Mouse (Mus musculus) embryo, embryonic 11.5 days (tissue): ENCODE measurements around the gene Fstl5.
"Not testable (repeated sequence)": the region's sequence is repeated elsewhere in the genome, so short reads cannot be mapped to it uniquely, and the experiment has no call there.

Source experiments
- DNase-seq: peaks from one replicate; pipeline ENCODE4 v3.0.0-alpha.2; 2012; ENCODE audit warnings: low read depth, low spot score

The Fstl5 gene

DNA sequence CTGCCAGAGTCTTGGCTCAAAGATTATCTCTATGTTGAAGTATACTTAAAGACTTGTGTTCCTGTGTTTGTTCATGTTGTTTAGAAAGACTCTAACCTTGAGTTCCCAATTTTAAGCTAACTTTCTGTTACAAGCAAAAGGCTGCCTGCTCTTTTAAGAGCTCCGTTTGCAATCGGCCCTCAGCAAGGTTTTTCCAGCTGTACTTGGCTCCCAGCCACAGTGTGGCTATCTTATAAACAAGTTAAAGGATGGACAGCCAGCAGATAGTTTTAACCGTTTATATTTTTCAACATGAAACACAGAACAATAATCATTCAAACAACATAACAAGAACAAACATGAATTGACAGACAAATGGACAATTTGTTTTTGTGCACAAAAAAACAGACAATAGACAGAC is 433.8 kb downstream of the Fstl5 start:
- DNase-seq = not testable (repeated sequence)

DNA sequence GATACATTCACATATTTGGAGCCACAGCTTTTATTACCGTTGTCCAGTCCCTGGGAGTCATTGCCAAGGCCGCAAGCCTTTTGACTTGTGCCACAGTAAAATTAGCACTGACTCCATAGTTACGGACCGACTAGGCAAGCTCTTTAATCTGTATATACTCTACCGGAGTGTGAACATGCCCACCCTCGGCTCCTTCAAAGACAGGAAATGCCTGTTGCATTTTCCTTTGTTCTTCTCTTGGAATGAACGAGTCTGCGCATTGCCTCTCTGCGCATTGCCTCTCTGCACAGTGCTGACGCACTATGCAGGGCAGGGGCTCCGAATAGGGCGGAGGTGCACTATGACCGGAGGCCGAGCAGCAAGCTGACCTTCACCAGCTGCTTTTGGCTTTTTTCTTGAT is 434.7 kb downstream of the Fstl5 start:
- no peak for DNase-seq

DNA sequence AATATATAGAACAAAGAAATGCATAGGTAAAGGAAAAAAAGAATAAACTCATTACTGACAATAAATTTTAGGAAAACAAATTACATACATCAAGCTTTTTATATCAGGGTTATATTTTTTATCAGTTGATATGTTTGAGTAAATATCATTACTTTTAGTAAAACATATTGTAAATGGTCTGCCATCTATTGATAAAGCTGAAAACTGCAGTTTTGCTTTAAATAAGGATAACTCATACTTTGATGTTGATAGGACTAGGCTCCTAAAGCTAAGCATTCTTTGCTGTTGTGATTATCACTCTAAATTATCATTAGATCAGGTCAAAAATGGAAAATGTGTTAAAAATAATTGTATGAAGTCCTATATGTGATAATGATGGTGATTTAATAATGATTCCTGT is 493.3 kb downstream of the Fstl5 start:
- DNase-seq = no peak

DNA sequence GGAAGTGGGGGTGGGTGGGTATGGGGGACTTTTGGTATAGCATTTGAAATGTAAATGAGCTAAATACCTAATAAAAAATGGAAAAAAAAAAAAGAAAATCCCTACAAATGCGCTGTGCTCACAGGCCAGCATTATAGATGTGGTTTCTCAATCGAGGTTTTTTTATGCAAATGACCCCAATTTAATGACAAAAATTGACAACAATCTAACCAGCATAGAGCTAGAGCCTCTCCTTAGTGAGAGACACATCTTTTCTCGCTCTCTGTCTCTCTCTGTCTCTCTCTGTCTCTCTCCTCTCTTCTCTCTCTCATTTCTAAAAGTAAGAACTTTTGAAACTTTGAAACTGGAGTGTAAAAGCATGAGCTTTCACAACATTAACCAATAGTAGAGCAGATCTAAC is 498.4 kb downstream of the Fstl5 start:
- DNase-seq = no peak

DNA sequence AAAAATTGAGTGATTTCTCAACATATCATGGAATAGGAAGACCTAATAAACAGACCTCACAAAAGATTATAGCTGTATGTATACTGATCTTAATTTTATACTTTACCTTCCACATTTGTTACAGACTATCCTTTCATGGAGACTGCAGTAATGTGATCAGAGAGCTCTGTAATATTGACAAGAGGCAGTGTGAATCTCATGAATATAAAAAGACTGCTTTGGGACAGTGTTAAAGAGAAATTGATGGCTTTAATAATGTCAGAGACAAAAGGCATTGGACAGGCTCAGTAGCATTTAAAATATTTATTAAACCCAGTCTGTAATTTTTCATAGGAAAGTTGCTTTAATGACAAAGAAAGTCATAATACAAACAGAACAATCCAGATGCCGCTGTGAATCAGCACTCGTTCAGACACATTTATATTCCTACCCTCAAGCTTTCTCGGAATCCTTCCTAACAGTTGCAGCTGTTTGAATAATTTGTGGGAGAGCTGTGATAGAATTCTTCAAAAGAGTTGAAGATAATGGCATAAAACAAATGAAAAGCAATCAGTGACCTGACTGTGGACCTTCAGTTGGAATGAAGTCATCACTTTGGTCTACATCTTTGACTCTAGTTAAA is 499.0 kb downstream of the Fstl5 start:
- no peak for DNase-seq

DNA sequence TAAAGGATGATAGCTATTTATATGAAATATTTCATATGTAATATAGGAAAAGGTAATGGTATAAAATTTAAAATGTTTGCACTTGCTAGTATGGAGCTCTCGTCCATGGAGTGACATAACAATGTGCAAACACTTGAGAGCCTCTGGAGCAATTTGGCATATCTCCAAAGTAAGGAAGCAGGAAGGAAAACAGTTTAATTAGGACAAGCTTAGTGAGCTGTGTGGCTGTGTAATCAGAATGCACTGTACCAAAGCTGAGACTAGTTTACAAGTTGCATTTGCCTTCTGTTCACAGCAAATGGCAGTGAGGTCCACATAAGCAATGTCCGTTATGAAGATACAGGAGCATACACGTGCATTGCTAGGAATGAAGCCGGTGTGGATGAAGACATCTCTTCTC is 519.1 kb downstream of the Fstl5 start:
- no peak for DNase-seq

DNA sequence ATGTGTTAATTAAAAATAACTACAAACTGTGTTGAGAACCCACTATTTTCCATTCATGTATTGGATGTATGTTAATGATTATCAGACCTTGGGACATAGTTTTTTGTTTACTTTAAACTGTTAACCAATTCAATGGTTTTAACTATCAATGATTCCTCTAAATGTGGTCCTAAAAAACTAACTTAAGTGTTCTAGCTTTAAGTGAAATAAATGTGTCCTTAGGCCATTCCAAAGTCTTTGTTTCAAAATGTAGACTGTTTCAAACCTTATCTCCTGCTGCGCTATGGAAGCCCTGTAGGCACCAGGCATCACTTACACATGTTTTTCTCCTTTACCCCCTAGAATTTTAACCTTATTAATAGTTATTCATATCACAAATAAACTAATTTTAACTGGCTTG is 546.0 kb downstream of the Fstl5 start:
- DNase-seq = no peak

DNA sequence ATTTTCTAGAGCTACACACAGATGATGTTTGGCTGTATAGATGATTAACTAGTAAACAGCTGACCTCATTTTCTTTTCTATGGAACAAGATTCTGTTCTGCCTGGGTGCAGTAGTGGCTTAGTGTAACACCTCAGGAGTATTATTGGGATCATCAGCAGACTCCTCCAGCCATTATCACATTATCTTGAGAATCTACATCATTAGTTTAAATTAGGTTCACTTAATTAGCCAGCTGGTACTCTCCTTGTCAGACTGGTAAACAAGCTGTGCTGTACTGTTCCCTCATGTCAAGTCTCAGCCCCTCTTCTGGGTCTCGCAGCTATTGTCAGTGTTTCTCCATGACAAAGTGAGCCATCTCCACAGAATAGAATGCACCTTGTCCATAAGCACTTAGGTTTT is 580.2 kb downstream of the Fstl5 start:
- no peak for DNase-seq

DNA sequence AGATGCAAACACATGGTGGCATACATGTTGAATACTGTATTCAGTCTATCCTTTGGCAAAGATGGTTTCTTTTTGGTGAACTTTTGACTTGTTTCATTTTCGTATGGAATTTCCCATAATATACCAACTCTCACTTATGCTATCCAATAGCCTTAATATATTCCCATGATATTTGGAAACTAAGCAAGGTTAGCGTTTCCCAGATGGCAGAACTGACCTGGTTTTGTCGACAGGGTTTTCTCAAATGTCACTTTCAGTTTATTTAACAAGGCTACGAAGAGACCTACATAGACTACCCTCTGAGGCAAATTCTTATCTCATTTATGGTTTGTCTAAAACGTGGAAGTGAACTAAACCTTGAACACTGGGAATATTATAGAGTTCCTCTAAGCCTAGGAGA is 596.8 kb downstream of the Fstl5 start:
- DNase-seq = no peak

DNA sequence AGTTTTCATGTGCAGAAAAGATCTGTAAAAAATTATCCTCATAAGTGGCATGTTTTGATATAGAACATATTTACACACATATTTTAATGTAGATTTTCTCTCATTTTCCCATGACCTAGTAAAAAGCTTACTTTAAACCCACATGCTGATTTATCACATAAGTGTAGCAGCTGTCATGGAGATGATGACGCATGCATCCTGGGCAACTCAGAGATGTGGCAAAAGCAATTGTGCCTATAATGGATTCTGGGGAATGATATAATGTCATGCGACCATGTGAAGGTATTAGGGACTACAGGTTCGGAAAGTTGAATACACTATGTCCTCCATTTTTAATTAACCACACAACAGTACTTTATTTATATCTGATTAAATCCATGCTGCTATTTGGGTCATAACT is 601.9 kb downstream of the Fstl5 start:
- DNase-seq = no peak

DNA sequence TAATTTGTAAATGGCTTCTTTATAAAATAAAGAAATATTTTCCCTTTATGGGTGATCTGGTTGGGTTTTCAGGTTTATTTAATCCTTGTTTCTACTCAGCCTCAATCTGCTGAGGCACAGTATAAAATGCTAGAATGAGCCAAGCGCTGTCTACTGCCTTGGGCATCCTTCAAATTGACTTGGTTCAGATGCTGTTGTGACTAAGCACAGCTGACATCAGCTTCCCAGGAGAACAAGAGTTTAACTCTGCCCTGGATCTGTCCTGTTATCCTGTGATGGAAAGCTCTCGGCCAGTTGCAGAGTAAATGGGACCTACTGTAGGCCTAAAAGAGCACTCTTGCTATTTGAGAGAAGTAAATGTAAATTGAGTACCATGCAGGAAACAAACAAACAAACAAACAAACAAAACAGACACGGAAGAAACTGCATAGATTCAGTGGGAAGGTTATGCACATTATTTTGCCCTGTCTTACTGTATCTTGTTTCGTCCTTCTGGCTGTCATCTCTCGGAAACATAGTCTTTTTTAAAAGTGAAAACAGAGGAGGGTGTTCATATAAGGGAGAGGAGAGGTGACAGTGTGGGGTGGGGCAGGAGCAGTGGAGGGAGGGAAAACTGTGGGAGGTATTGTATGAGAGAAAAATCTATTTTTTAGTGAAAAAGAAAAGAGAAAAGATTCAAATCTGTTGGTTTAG is 605.9 kb downstream of the Fstl5 start:
- DNase-seq = no peak

DNA sequence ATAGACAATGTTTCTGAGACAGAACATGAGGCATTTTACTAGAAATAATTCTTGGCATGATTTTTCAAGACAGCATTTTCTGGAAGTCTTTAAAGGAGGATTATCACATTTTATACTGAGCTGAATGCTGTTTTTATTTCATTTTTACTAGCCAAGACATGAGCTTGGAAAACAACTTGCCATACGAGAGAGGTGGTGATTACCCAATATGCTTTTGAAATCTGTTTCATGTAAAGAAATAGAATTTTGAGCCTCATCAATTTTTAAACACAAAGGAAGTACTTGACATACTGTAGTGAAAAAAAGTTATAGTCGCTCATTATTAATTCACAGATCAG is 606.4 kb downstream of the Fstl5 start:
- no peak for DNase-seq

DNA sequence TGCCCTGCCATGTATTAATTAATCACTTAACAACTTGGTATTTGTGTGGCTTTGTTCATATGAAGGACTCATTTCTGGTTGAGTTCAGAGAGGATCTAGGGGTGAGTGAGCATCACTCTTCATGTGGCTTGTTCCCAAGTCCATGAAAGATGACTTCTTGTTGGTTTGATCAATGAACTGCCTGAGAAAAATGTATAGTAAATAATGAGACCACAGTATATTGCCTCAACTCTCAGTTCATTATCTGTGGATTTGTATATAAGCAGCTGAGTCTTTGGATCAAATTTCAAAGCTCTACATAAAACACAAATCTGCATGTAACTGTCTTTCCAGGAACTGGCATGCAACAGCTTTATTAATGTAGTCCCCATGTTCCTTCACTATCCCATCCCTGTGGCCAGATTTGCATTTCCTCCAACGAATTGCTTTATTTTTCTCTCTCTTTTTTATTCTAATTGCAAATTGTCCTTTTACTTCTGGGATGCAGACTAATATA is 623.1 kb downstream of the Fstl5 start:
- no peak for DNase-seq

DNA sequence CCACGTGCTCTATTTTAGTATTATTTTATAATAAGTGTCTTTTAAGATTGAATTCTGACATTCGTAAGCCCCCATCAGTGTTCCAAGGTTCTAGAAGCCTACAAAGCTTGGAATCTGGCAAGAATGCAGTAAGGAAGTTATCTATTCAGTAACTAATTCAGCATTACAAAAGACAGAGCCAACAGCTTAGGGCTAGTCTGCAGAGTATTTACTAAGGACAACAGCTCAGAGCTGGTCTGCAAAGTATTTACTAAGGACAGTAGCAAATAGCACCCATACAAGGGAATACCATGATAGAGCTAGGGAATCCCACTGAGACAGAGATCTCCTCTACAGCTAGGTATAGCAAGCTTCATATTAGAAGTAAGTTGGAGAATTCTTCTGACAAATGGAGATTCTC is 665.2 kb downstream of the Fstl5 start:
- no peak for DNase-seq
